Mouse (Mus musculus) E14TG2a.4 (cell line): Measurements from ENCODE around the gene Btg1.

ENCODE experiments used
- H3K27me3 ChIP-seq: 2 replicates; pipeline ENCODE4 v1.6.1; 2014; ENCODE audit warnings: low read length, control low read depth; ENCODE audit not compliant: insufficient read depth
- H3K36me3 ChIP-seq: 2 replicates; pipeline ENCODE4 v1.6.1; 2014; ENCODE audit warnings: low read length, control low read depth; ENCODE audit not compliant: insufficient read depth
- H3K4me1 ChIP-seq: replicated peaks from 2 replicates; pipeline ENCODE4 v1.6.1; 2014; ENCODE audit warnings: low read depth, low read length, control low read depth
- H3K4me3 ChIP-seq: replicated peaks from 2 replicates; pipeline ENCODE4 v1.5.1; 2014; ENCODE audit warnings: mild to moderate bottlenecking, low read length
- H3K9me3 ChIP-seq: 2 replicates; pipeline ENCODE4 v1.6.1; 2014; ENCODE audit warnings: low read length, control low read depth
- CTCF ChIP-seq: conservative IDR thresholded peaks from 2 replicates; pipeline ENCODE4 v1.5.1; 2014; ENCODE audit warnings: low read length
- NANOG ChIP-seq: IDR thresholded peaks from 2 replicates; pipeline ENCODE4 v1.6.1; 2014; ENCODE audit warnings: borderline replicate concordance, low read length, mixed read lengths
- POU5F1 ChIP-seq: IDR thresholded peaks from 2 replicates; pipeline ENCODE4 v1.6.1; 2014; ENCODE audit warnings: low read length, borderline replicate concordance

The Btg1 gene

DNA sequence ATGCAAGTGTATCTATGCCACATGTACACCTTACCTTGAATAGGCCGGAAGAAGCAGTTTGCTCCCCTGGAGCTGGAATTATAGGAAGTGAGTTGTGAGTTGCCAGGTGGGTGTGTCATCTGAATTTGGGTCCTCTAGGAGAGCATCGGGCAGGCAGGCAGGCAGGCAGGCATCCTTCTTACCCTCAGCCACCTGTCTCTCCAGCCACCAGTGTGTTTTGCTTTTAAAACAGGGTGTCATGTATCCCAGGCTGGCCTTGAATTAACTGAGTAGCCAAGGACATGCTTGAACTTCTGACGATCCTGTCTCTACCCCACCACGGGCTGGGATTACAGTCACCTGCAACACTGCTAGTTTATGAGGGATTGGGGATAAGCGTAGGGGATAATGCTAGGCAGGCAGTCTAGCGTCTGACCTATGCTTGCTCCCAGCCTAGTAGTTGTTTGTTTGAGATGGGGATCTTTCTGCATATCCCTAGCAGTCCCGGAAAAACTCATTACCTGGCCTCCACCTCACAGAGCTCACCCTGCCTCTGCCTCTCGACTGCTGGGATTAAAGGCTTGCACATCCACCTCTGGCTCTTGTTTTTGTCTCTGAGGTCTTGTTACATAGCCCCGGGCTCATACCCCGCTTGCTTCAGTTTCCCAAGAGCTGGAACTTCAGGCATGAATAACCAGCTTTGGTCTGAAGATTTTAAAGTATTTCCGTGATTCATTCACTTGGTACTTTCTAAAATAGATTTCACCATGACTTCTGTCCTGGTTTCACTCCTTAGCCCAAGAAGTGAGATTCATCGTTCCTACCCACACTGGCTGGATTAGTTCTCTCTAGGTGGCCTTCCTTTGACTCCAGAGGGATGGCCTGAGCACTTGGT is 15.7 kb downstream of the Btg1 start:
- Histone ChIP-seq H3K36me3 (0 out of 2 replicates have a peak, but pooled peaks cover 8% of the 10 kb centered on the region), H3K27me3 (no peaks in the 10 kb centered on the region), H3K4me3 (no peak overlapping the region), H3K4me1 (peaks cover 67% of the 10 kb centered on the region), H3K9me3 (no peaks in the 10 kb centered on the region)
- TF ChIP-seq NANOG (no peak), POU5F1 (no peak), CTCF (no peak)

DNA sequence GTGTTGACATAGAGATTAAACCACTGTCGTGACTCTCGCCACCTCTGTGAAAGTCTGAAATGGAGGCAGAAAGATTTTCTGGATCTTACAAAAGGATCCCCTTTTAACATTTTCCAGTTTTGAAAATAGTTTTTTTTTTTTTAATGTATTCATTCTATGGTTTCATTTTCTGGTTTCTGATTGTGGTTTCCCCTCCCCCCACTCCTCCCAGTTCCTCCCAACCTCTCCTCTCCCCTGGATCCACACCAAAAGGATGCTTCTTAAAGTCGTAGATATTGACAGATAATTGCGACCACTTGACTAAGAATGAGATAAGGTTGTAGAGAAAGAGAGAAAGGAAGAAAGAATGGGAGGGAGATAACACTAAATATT is 16.3 kb downstream of the Btg1 start:
- peaks cover 61% of the 10 kb centered on the region for H3K4me1 ChIP-seq
- 0 out of 2 replicates have a peak, but pooled peaks cover 5% of the 10 kb centered on the region for H3K36me3 ChIP-seq
- no peaks in the 10 kb centered on the region for H3K9me3 ChIP-seq
- no peak overlapping the region for H3K4me3 ChIP-seq
- no peaks in the 10 kb centered on the region for H3K27me3 ChIP-seq
- TF ChIP-seq CTCF (no peak), POU5F1 (no peak), NANOG (no peak)

DNA sequence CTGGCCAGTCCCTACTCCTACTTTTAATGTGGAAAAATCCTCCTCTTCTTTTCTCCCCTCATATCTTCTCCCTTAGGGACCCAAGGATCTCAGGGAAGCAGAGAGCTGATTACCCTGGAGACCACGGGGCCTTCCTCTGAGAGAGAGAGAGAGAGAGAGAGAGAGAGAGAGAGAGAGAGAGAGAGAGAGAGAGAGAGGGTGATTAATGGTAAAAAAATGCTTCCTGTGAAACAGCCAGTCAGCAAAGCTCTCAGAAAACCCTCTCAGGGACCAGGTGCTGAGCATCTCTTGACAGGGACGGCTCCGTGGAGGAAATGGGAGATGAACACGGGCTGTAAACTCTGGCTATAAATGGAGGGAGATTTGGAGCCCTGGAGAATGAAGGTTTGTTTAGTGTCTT is 18.7 kb downstream of the Btg1 start:
- TF ChIP-seq NANOG (no peak), CTCF (no peak), POU5F1 (no peak)
- peaks cover 38% of the 10 kb centered on the region for H3K4me1 ChIP-seq
- peaks cover 4% of the 10 kb centered on the region; the same call in 1 of the 2 replicates for H3K9me3 ChIP-seq
- no peaks in the 10 kb centered on the region for H3K27me3 ChIP-seq
- H3K4me3 ChIP-seq = no peak overlapping the region
- no peaks in the 10 kb centered on the region for H3K36me3 ChIP-seq

DNA sequence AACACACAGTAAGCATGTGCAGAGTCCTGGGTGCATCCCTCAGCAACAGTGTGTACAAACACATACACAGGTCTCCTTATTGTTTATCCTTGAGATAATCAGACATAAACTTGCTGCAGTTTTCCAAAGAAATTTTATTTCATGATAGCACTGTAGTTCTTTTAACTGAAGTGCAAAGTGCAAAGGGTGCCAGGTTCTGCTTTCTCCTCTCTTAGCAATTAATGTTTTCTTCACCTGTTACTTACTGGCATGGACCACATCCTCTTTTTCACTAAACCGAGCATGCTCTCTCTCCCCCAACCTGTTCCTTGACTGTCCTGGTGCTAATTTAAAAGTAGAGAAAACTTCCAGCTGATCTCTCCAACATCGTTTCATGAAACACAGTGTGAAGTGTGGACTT is 21.7 kb downstream of the Btg1 start:
- TF ChIP-seq POU5F1 (no peak), NANOG (no peak), CTCF (no peak)
- H3K4me1 ChIP-seq = peaks cover 9% of the 10 kb centered on the region
- H3K4me3 ChIP-seq = no peak overlapping the region
- peaks cover 4% of the 10 kb centered on the region; the same call in 1 of the 2 replicates for H3K9me3 ChIP-seq
- no peaks in the 10 kb centered on the region for H3K27me3 ChIP-seq
- no peaks in the 10 kb centered on the region for H3K36me3 ChIP-seq

DNA sequence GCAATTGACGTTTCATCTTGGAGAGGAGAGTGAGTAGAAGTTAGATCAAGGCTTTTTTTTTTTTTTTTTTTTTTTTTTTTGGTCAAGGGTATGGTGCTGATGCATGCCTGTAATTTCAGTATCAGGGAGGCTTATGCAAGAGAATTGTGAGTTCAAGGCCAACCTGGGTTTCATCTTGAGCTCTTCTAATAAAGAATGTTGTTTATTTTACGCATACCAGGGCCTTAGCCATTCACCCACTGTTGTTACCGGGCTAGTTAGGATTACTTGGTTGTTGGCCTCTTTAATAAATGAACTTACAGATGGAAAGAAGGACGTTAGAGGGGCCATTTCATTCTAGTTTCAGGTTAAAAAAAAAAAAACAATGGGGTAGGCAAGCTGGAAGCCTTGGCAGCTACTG is 25.2 kb downstream of the Btg1 start:
- Histone ChIP-seq H3K4me1 (peaks cover 10% of the 10 kb centered on the region), H3K27me3 (no peaks in the 10 kb centered on the region), H3K4me3 (no peak overlapping the region), H3K9me3 (peaks cover 4% of the 10 kb centered on the region; the same call in 1 of the 2 replicates), H3K36me3 (no peaks in the 10 kb centered on the region)
- no peak for TF ChIP-seq POU5F1
- no peak for TF ChIP-seq NANOG
- no peak for TF ChIP-seq CTCF

DNA sequence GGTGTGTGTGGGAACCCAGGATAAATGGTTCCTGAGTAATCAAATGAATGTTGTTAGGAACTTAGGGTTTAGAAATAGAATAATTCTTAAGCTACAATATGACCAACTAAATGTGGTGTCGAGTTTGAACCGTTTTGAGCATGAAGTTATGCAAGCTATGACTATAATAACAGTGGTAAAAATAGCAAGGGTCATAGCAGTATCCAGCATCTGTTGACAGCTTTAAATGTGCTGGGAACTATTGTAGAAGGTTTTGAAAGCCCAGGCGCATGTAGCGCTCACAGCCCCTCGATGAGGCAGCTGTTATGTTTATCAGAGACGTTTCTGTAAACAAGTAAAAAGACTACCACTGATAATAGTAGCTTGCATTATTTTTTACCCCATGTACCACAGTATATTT is 25.9 kb downstream of the Btg1 start:
- Histone ChIP-seq H3K9me3 (peaks cover 4% of the 10 kb centered on the region; the same call in 1 of the 2 replicates), H3K27me3 (no peaks in the 10 kb centered on the region), H3K36me3 (no peaks in the 10 kb centered on the region), H3K4me3 (no peak overlapping the region), H3K4me1 (peaks cover 15% of the 10 kb centered on the region)
- TF ChIP-seq POU5F1 (no peak), NANOG (no peak), CTCF (no peak)

DNA sequence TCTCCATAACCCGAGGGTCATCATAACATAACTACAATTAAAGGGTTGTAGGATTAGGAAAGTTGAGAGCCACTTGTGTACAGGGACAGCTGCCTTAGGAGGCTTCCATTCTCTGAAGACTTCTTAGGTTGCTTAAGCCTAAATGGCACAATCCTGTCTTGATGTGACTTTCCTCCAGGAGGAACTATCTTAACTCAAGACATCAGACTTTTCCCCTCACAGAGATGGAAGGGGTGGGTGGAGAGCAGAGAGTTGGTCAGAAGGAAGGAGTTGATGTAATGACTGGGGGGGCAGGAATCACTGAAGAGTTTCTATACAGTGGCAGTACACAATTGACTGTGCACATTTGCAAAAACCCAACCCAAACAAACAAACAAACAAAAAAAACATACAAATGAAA is 28.4 kb downstream of the Btg1 start:
- no peaks in the 10 kb centered on the region for H3K27me3 ChIP-seq

DNA sequence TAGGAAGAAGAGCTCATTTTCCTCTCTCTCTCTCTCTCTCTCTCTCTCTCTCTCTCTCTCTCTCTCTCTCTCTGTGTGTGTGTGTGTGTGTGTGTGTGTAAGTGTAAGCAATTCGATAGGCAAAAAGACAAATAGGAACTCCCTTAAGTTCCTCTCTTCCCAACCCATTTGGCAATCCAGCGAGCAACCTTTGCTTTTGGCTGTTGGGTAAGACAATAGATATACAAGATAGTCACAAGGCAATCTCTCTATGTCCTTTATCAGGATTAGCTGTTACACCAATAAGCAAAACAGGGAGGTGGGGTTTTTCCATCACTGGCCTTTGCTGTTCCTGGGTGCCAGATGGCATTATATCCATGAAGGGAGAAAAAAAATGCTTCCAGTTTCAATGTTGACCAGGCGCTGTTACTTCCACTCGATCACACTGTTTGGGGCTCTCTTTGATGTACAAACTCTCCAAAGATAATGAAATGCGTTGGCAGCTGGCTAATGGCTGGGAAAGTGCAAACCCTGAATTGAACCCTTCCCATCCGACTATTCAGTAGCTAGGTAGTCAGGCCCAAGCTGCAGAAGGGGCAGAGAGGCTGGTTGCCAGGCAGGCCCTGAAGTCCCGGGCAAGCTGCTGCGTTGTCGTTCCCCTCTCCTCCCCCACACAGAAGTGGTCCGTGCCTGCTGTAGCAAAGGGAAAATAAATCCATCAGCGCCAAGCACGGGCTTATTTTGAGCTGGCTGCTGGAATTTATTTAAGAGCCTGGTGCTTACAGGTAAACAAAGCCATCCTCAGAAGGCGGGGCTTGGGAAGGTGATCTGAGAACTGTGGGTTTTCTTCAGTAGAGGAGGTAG is 29.4 kb downstream of the Btg1 start:
- Histone ChIP-seq H3K4me1 (peaks cover 15% of the 10 kb centered on the region), H3K9me3 (no peaks in the 10 kb centered on the region), H3K4me3 (no peak overlapping the region), H3K27me3 (no peaks in the 10 kb centered on the region), H3K36me3 (no peaks in the 10 kb centered on the region)
- TF ChIP-seq NANOG = no peak
- no peak for TF ChIP-seq POU5F1
- TF ChIP-seq CTCF = no peak

More for the DNA sequence above, 28.4 kb downstream of the Btg1 start:
- Histone ChIP-seq H3K4me3 (no peak overlapping the region), H3K36me3 (no peaks in the 10 kb centered on the region), H3K9me3 (no peaks in the 10 kb centered on the region), H3K4me1 (peaks cover 15% of the 10 kb centered on the region)
- TF ChIP-seq NANOG (no peak), CTCF (no peak), POU5F1 (no peak)
